Mouse (Mus musculus): Measurements from ENCODE around the gene Timm10. TPM values are rescaled to one million over a fixed set of nuclear protein-coding genes. Genes with fewer than 3 reads are reported as not detected.

The Timm10 gene
- polyA plus RNA-seq, 1 experiment from 2014 or later: 82.9 TPM

DNA sequence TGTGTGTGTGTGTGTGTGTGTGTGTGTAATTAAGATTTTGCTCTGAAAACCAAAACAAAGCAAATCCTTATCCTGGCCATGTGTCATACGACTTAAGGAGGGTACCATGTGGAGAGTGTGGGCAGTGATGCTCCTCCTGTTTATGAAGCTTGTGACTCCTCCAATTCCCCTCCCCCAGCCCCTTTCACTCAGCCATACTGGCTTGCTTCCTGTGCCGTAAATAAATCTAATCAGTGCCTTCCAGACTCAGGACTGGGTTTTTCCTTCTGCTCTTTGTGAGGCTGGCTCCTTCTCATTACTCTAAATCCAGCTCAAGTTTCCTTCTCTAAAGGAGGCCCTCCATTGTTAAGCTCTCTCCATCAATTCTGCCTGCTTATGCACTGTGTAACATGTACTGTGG lies 3.6 kb upstream of the Timm10 start:
- Histone ChIP-seq H3K36me3 (no peaks in the 10 kb centered on the region), H3K27me3 (ENCODE audit: insufficient read depth, poor library complexity, severe bottlenecking) (peaks cover 4% of the 10 kb centered on the region; the same call in 1 of the 2 replicates), H3K4me1 (peaks cover 25% of the 10 kb centered on the region), H3K27ac (peak overlapping the region; percentile 36; the same call in 1 of the 2 replicates), H3K4me3 (no peak overlapping the region), H3K9me3 (no peaks in the 10 kb centered on the region)
- WGBS: 18% methylated on average over 2 of the region's 2 CpGs
- DNase-seq (ENCODE audit: low spot score): no peak

GRCm38 (mm10) chr2:84827283-84827920 lies 605 bp downstream of the Timm10 start:
- DNase-seq (ENCODE audit: low spot score): no peak

GRCm38 (mm10) chr2:84831666-84832391 lies 5.0 kb downstream of the Timm10 start:
- Histone ChIP-seq H3K36me3 (peaks cover 25% of the 10 kb centered on the region), H3K9me3 (no peaks in the 10 kb centered on the region), H3K4me1 (peaks cover 12% of the 10 kb centered on the region), H3K4me3 (no peak overlapping the region), H3K27me3 (ENCODE audit: insufficient read depth, poor library complexity, severe bottlenecking) (peaks cover 9% of the 10 kb centered on the region; the same call in 1 of the 2 replicates), H3K27ac (no peak overlapping the region)
- DNase-seq (ENCODE audit: low spot score): peak; percentile 90
- WGBS: 33% methylated on average over 10 of the region's 10 CpGs

More at GRCm38 (mm10) chr2:84827283-84827920, 605 bp downstream of the Timm10 start:
- Histone ChIP-seq H3K27ac (peak overlapping the region; percentile 86), H3K36me3 (peaks cover 25% of the 10 kb centered on the region), H3K4me3 (peak overlapping the region; percentile 78), H3K27me3 (ENCODE audit: insufficient read depth, poor library complexity, severe bottlenecking) (no peaks in the 10 kb centered on the region), H3K4me1 (peaks cover 20% of the 10 kb centered on the region), H3K9me3 (no peaks in the 10 kb centered on the region)
- WGBS: under 1% methylated on average over 29 of the region's 29 CpGs

DNA sequence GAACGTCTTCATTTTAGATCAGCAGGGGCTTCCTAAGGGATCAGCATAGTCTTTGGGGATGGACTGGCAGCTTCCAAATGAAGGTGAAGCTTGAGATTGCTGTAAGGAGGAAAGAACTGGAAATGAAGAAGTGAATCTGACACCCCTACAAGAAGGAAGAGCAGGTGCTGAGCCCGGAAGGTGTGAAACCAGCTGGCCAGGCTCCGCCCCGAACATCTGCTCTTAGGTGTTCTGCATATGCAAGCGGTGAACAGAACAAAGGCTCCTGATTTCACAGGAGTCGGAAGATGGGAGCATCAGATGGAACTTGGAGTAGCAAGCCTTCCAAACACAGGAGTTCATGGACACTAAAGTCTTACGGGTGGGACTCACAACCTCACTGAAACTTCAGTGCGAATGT lies 10.3 kb downstream of the Timm10 start:
- no peak overlapping the region for H3K27ac ChIP-seq
- no peak for DNase-seq (ENCODE audit: low spot score)
- no peak overlapping the region for H3K4me3 ChIP-seq
- H3K4me1 ChIP-seq: peaks cover 29% of the 10 kb centered on the region
- WGBS: 51% methylated on average over 8 of the region's 8 CpGs
- H3K9me3 ChIP-seq: no peaks in the 10 kb centered on the region
- peaks cover 3% of the 10 kb centered on the region; the same call in 1 of the 2 replicates for H3K36me3 ChIP-seq
- peaks cover 21% of the 10 kb centered on the region for H3K27me3 ChIP-seq (ENCODE audit: insufficient read depth, poor library complexity, severe bottlenecking)

DNA sequence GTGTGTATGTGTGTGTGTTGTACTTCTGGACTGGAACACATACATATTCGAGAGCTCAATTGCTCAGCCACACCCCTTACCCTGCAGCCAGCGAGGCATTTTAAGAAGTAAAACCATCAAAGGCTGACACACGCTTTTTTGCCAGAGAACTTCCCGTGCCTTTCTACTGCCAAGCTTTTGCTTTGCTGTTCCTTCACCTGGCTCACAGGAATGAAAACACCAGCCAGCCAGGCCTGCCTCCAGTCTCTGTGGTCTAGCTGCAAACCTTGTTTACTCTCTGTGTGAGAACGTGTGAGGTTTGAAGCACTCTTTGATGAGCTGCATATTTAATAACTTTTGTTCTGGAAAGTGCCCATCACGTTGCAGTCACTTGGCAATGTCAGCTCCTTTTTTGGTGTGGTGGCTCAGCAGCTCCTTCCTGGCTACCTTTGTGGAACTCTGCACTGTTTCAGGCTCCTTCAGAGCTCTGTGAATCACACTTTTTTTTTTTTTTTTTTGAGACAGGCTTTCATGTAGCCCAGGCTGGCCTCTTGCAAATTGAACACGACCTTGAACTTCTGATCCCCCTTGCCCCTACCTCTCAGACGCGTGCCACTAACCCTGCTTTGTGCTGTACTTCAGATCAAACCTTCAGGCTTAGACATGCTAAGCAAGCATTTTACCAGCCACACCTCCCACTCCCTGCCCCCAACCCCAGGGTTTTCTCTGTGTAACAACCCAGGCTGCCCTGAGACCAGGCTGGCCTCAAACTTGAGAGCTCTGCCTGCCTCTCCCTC lies 11.2 kb downstream of the Timm10 start:
- Histone ChIP-seq H3K36me3 (peaks cover 4% of the 10 kb centered on the region; the same call in 1 of the 2 replicates), H3K27me3 (ENCODE audit: insufficient read depth, poor library complexity, severe bottlenecking) (peaks cover 21% of the 10 kb centered on the region), H3K4me3 (peak overlapping the region; percentile 87), H3K4me1 (peaks cover 31% of the 10 kb centered on the region), H3K27ac (peak overlapping the region; percentile 52), H3K9me3 (no peaks in the 10 kb centered on the region)
- DNase-seq (ENCODE audit: low spot score): no peak
- WGBS: 30% methylated on average over 9 of the region's 9 CpGs

GRCm38 (mm10) chr2:84838593-84838949 lies 11.8 kb downstream of the Timm10 start, which contains the start of gene Slc43a1:
Gene Slc43a1, plus strand, starts transcription at chr2:84838850.
- H3K27ac ChIP-seq: peak within 1 kb of the TSS; percentile 97
- H3K4me1 ChIP-seq: peaks cover 31% of the 10 kb centered on the region
- H3K9me3 ChIP-seq: no peaks in the 10 kb centered on the region
- H3K4me3 ChIP-seq: peak within 1 kb of the TSS; percentile 87
- H3K36me3 ChIP-seq: peaks cover 4% of the 10 kb centered on the region; the same call in 1 of the 2 replicates
- peaks cover 21% of the 10 kb centered on the region for H3K27me3 ChIP-seq (ENCODE audit: insufficient read depth, poor library complexity, severe bottlenecking)
- DNase-seq (ENCODE audit: low spot score): no peak
- WGBS: 22% methylated on average over 10 of the region's 10 CpGs

DNA sequence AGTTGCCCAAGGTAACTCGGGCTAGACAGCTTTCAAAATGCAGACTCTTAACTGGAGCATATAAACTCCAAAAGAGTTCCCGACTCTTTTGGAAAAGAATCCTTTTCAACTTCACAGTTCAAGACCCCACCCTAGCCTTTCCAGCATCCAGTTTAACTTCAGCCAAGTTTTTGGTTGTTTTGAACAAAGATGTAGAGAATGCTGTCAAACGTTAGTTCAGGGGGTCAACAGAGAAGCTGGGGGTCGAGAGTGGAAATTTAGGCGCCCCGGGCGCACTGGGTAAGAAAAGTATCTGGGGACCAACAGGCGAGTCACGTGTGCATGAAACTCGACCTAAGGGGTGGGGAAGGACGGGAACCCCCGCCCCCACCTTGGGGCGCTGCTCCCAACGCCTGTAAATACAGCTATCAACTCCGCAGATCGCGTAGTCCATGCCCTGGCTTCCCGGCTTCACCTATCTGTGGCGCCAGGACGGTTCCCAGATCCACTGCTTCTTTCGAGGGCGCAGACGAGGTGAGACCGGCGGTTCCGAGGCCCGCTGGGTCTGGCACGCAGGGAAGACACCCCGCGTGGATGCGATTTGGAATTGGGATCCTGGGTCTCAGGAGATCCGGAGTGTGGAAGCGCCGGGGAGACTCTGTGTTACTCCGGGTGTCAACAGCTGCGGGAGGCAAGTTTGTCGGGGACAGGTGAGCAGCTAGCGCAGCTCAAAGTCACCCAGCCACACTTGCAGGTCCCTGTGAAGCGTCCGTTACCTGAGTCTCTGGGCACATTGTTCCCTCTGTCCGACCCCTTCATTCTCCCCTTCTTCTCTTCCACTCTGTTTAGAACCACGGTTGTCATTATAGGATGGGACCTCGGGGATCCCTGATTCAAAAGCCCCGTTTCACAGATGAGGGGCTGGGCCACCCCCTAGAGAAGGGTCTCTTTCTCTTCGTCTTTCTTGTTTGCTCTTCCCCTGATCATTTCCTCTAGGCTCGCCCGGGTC lies 12.5 kb downstream of the Timm10 start:
- Histone ChIP-seq H3K36me3 (peaks cover 11% of the 10 kb centered on the region; the same call in 1 of the 2 replicates), H3K9me3 (no peaks in the 10 kb centered on the region), H3K4me1 (peaks cover 34% of the 10 kb centered on the region), H3K4me3 (peak overlapping the region; percentile 87), H3K27me3 (ENCODE audit: insufficient read depth, poor library complexity, severe bottlenecking) (peaks cover 21% of the 10 kb centered on the region), H3K27ac (peak overlapping the region; percentile 97)
- under 1% methylated on average over 47 of the region's 47 CpGs for WGBS
- DNase-seq (ENCODE audit: low spot score): peak; percentile 84

- peak; percentile 95 for DNase-seq (ENCODE audit: low spot score)
- Histone ChIP-seq H3K27ac (peak overlapping the region; percentile 97), H3K4me3 (peak overlapping the region; percentile 87), H3K36me3 (peaks cover 18% of the 10 kb centered on the region), H3K4me1 (peaks cover 40% of the 10 kb centered on the region), H3K27me3 (ENCODE audit: insufficient read depth, poor library complexity, severe bottlenecking) (peaks cover 17% of the 10 kb centered on the region), H3K9me3 (no peaks in the 10 kb centered on the region)
- WGBS: under 1% methylated on average over 54 of the region's 54 CpGs
These were observed 13.4 kb downstream of the Timm10 start for GRCm38 (mm10) chr2:84840016-84840747.

- H3K27ac ChIP-seq: peak overlapping the region; percentile 97
- H3K9me3 ChIP-seq: no peaks in the 10 kb centered on the region
- WGBS: 6% methylated on average over 17 of the region's 17 CpGs
- H3K36me3 ChIP-seq: peaks cover 26% of the 10 kb centered on the region
- peaks cover 12% of the 10 kb centered on the region for H3K27me3 ChIP-seq (ENCODE audit: insufficient read depth, poor library complexity, severe bottlenecking)
- peak overlapping the region; percentile 87 for H3K4me3 ChIP-seq
- peaks cover 40% of the 10 kb centered on the region for H3K4me1 ChIP-seq
- DNase-seq (ENCODE audit: low spot score): peak; percentile 85
These were observed 14.2 kb downstream of the Timm10 start for GRCm38 (mm10) chr2:84840748-84841563.

GRCm38 (mm10) chr2:84841905-84842304 lies 15.1 kb downstream of the Timm10 start:
- peaks cover 12% of the 10 kb centered on the region for H3K27me3 ChIP-seq (ENCODE audit: insufficient read depth, poor library complexity, severe bottlenecking)
- H3K4me3 ChIP-seq: peak overlapping the region; percentile 87
- peaks cover 40% of the 10 kb centered on the region for H3K4me1 ChIP-seq
- no peaks in the 10 kb centered on the region for H3K9me3 ChIP-seq
- peak overlapping the region; percentile 97 for H3K27ac ChIP-seq
- peak; percentile 91 for DNase-seq (ENCODE audit: low spot score)
- H3K36me3 ChIP-seq: peaks cover 35% of the 10 kb centered on the region

DNA sequence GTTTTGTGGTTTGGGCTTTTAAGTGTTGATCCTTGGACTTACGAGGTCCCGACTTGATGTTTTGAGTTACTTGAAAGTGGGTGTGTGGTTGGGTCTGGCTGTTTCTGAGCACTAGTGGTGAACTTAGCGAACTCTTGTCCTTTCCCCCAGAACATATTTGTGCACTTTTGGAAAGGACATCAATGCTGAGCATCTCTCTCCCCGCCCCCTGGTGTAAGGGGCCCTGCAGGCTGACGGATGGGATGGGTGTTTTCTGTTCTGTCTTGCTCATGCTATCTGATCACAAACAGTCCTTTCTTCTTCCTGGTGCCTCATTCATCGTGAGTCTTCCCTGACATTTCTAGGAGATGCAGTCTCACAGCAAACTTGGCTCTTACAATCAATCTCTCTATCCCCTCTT lies 16.9 kb downstream of the Timm10 start:
- no peaks in the 10 kb centered on the region for H3K9me3 ChIP-seq
- peaks cover 1% of the 10 kb centered on the region; the same call in 1 of the 2 replicates for H3K27me3 ChIP-seq (ENCODE audit: insufficient read depth, poor library complexity, severe bottlenecking)
- 67% methylated on average over 6 of the region's 6 CpGs for WGBS
- H3K27ac ChIP-seq: no peak overlapping the region
- H3K4me3 ChIP-seq: no peak overlapping the region
- peak; percentile 79 for DNase-seq (ENCODE audit: low spot score)
- H3K4me1 ChIP-seq: peaks cover 36% of the 10 kb centered on the region
- H3K36me3 ChIP-seq: peaks cover 51% of the 10 kb centered on the region

Data from heart, embryonic 10.5 days (tissue).